Mouse (Mus musculus) kidney, adult 2 months (tissue): ENCODE measurements around the gene Pla2g2e. TPM values are rescaled to one million over a fixed set of nuclear protein-coding genes. Genes with fewer than 3 reads are reported as not detected.
"Not testable (repeated sequence)": the region's sequence is repeated elsewhere in the genome, so short reads cannot be mapped to it uniquely, and the experiment has no call there.

Experiments used
- DNase-seq: peaks from one replicate; pipeline ENCODE4 v3.0.0; 2021
- H3K27ac ChIP-seq: fragments of 200-500 bp; 2 replicates; pipeline ENCODE4 v1.5.1; 2012; ENCODE audit warnings: low read depth, low read length, control low read depth, inconsistent platforms; ENCODE audit not compliant: insufficient read depth
- H3K27me3 ChIP-seq: fragments of 200-500 bp; replicated peaks from 2 replicates; pipeline ENCODE4 v1.6.1; 2012; ENCODE audit warnings: mild to moderate bottlenecking, moderate library complexity, low read length, inconsistent platforms; ENCODE audit not compliant: control insufficient read depth, insufficient read depth
- H3K36me3 ChIP-seq: fragments of 200-500 bp; 2 replicates; pipeline ENCODE4 v1.6.1; 2012; ENCODE audit warnings: mild to moderate bottlenecking, moderate library complexity, low read length, inconsistent platforms; ENCODE audit not compliant: control insufficient read depth, insufficient read depth
- H3K4me1 ChIP-seq: fragments of 200-500 bp; 2 replicates; pipeline ENCODE4 v1.6.1; 2011; ENCODE audit warnings: low read length; ENCODE audit not compliant: control insufficient read depth, insufficient read depth
- H3K4me3 ChIP-seq: fragments of 200-500 bp; 2 replicates; pipeline ENCODE4 v1.5.1; 2011; ENCODE audit warnings: mild to moderate bottlenecking, low read depth, low read length, control low read depth; ENCODE audit not compliant: insufficient read depth
- CTCF ChIP-seq: fragments of 200-500 bp; conservative IDR thresholded peaks from 2 replicates; pipeline ENCODE4 v1.5.1; 2011; ENCODE audit warnings: low read depth, mild to moderate bottlenecking, control low read depth, low read length, moderate library complexity, mixed read lengths; ENCODE audit not compliant: insufficient read depth, insufficient read length
- POLR2A ChIP-seq: fragments of 200-500 bp; IDR thresholded peaks from one replicate; pipeline ENCODE4 v1.6.1; 2011; ENCODE audit warnings: low read depth, low read length, control low read depth
- WGBS: fragments of 180-500 bp; shearing (Covaris S2); methylation state at CpG from one replicate; pipeline ENCODE4 v1.1.7; 2018; 5-methylcytosine and 5-hydroxymethylcytosine counted together
- polyA plus RNA-seq: library from polyadenylated mRNA; depleted of rRNA; stranded (reverse); fragments of >200 nt; gene quantifications from 2 replicates; pipeline ENCODE4 v1.2.3, GENCODE M21; 2012

Gene Pla2g2e
- polyA plus RNA-seq, 1 experiment, result 0.11 TPM

GRCm38 (mm10) chr4:138880811-138881584, 3.3 kb downstream of the Pla2g2e start:
- H3K36me3 ChIP-seq, result no peaks in the 10 kb centered on the region
- 81% methylated on average over 7 of the region's 7 CpGs for WGBS
- TF ChIP-seq POLR2A (no peak), CTCF (no peak)
- no peak for DNase-seq
- H3K4me1 ChIP-seq, result no peaks in the 10 kb centered on the region
- no peaks in the 10 kb centered on the region for H3K27me3 ChIP-seq
- no peak overlapping the region for H3K4me3 ChIP-seq
- no peak overlapping the region for H3K27ac ChIP-seq

GRCm38 (mm10) chr4:138882179-138882578, 4.4 kb downstream of the Pla2g2e start:
- WGBS, result 28% methylated on average over 16 of the region's 16 CpGs
- Histone ChIP-seq H3K27me3 (no peaks in the 10 kb centered on the region), H3K4me1 (no peaks in the 10 kb centered on the region), H3K4me3 (no peak overlapping the region), H3K36me3 (no peaks in the 10 kb centered on the region), H3K27ac (no peak overlapping the region)
- TF ChIP-seq POLR2A (no peak), CTCF (no peak)
- no peak for DNase-seq

DNA sequence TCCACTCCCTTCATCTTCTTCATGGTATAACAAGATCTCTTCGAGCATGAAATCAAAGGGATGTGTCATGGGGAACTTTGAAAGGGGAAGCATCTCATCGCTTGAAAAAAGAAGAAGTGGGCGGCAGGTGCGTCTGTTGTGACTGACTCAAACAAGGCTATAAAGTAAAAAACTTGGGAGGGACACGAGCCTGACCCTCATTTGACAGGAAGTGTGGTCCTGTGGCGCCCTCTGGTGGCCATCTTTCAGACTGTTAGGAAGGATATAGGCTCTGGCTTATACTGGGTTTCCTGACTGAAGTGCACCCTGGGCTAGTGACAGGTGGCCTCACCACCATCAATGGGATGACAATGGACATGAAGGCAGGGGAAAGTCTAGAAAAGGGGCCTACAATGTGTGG, 6.5 kb downstream of the Pla2g2e start:
- H3K27me3 ChIP-seq, result no peaks in the 10 kb centered on the region
- no peaks in the 10 kb centered on the region for H3K4me1 ChIP-seq
- WGBS, result 9% methylated on average over 6 of the region's 6 CpGs
- H3K4me3 ChIP-seq, result no peak overlapping the region
- no peaks in the 10 kb centered on the region for H3K36me3 ChIP-seq
- H3K27ac ChIP-seq, result no peak overlapping the region
- peak; percentile 83 for DNase-seq
- TF ChIP-seq POLR2A (no peak), CTCF (peak; percentile 91)

- WGBS, result 74% methylated on average over 7 of the region's 7 CpGs
- Histone ChIP-seq H3K36me3 (no peaks in the 10 kb centered on the region), H3K4me1 (no peaks in the 10 kb centered on the region), H3K4me3 (no peak overlapping the region), H3K27ac (no peak overlapping the region), H3K27me3 (no peaks in the 10 kb centered on the region)
- no peak for TF ChIP-seq POLR2A
- no peak for DNase-seq
Observed at GRCm38 (mm10) chr4:138889165-138889564, 11.4 kb downstream of the Pla2g2e start.

- 80% methylated on average over 8 of the region's 8 CpGs for WGBS
- TF ChIP-seq POLR2A (no peak), CTCF (no peak)
- H3K36me3 ChIP-seq, result no peaks in the 10 kb centered on the region
- H3K27me3 ChIP-seq, result no peaks in the 10 kb centered on the region
- H3K27ac ChIP-seq, result no peak overlapping the region
- no peaks in the 10 kb centered on the region for H3K4me1 ChIP-seq
- no peak overlapping the region for H3K4me3 ChIP-seq
- no peak for DNase-seq
Observed at GRCm38 (mm10) chr4:138889635-138890034, 11.9 kb downstream of the Pla2g2e start.

GRCm38 (mm10) chr4:138892655-138893054, 14.9 kb downstream of the Pla2g2e start:
- H3K27me3 ChIP-seq, result no peaks in the 10 kb centered on the region

GRCm38 (mm10) chr4:138893789-138894188, 16.0 kb downstream of the Pla2g2e start:
- not testable (repeated sequence) for H3K36me3 ChIP-seq, H3K27me3 ChIP-seq, H3K27ac ChIP-seq, DNase-seq, H3K4me3 ChIP-seq, H3K4me1 ChIP-seq
- 95% methylated on average over 11 of the region's 11 CpGs for WGBS

More at GRCm38 (mm10) chr4:138892655-138893054, 14.9 kb downstream of the Pla2g2e start:
- DNase-seq, result no peak
- Histone ChIP-seq H3K4me1 (no peaks in the 10 kb centered on the region), H3K36me3 (peaks cover 1% of the 10 kb centered on the region; the same call in 1 of the 2 replicates), H3K27ac (no peak overlapping the region), H3K4me3 (no peak overlapping the region)
- TF ChIP-seq CTCF (no peak), POLR2A (no peak)
- 67% methylated on average over 6 of the region's 6 CpGs for WGBS

GRCm38 (mm10) chr4:138899361-138899760, 21.6 kb downstream of the Pla2g2e start:
- H3K4me3 ChIP-seq, result no peak overlapping the region
- H3K36me3 ChIP-seq, result peaks cover 1% of the 10 kb centered on the region; the same call in 1 of the 2 replicates
- 73% methylated on average over 7 of the region's 7 CpGs for WGBS
- TF ChIP-seq POLR2A (no peak), CTCF (no peak)
- DNase-seq, result no peak
- no peaks in the 10 kb centered on the region for H3K27me3 ChIP-seq
- no peak overlapping the region for H3K27ac ChIP-seq
- H3K4me1 ChIP-seq, result no peaks in the 10 kb centered on the region
